Mouse (Mus musculus) ES-Bruce4 (cell line): ENCODE measurements at regions not wholly inside any gene's neighbourhood (a gene's known extent, or its start where the extent isn't known, plus 50 kb on each side); places are given as distances from the start of the nearest gene placed in this dataset.

Experiments
- CTCF ChIP-seq: IDR thresholded peaks from one replicate; pipeline ENCODE4 v1.8.1; 2011; ENCODE audit warnings: low read depth, low read length
- EP300 ChIP-seq: IDR thresholded peaks from 2 replicates; pipeline ENCODE4 v1.6.1; 2011; ENCODE audit warnings: low read depth, low read length; ENCODE audit not compliant: insufficient read depth
- POLR2A ChIP-seq: IDR thresholded peaks from one replicate; pipeline ENCODE4 v1.8.1; 2011; ENCODE audit warnings: low read length; ENCODE audit not compliant: insufficient read depth

DNA sequence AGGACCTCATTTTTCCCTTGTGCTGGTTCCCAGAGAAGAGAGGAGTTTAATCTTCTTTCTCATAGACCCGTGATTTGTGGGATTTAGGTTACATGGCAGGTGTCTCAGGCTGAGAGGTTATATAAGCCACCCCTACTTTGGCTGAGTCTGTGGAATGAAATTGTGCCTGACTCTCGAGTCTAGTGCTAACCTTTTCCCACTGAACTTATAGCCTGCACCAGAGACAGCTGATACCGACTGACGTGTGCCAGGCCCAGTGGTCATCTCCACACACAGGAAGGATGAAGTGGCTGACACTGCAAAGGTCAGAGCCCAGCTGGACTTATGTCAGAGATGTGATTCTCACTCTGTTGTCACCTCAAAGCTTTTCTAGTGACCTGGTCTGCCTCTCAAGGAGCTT is 251.2 kb downstream of the Icos start:
- no peak for TF ChIP-seq CTCF
- TF ChIP-seq EP300 = no peak
- no peak for TF ChIP-seq POLR2A
